ENCODE assay signal across 20 mouse cellular contexts in genomic region chr19:3359841-3360588, GRCm38 (mm10). TPM values are rescaled to one million over a fixed set of nuclear protein-coding genes. Genes with fewer than 3 reads are reported as not detected.
A peak's percentile ranks its signal among the peaks of the same experiment; 100 is the strongest.
DNase-seq lines count a peak whose midpoint lies in the region; ATAC-seq lines count a peak whose summit lies in the region.
"Had no signal": no experiment of that assay in that cellular context is flagged by ENCODE, and none has a peak within 500 bp of the region (broad histone marks: within the 10 kb centered on the region; RNA-seq: fewer than 3 reads in every experiment).

No protein-coding gene starts in this region.

- H3K36me3 ChIP-seq in heart, embryonic 11.5 days (ENCODE audit: control insufficient read depth, insufficient read depth, low read length): peaks cover 13% of the 10 kb centered on the region
- peaks cover 91% of the 10 kb centered on the region for H3K36me3 ChIP-seq in megakaryocyte, embryonic 14.5 days (replicated peaks; ENCODE audit: low read length)
- 0 out of 2 replicates have a peak, but pooled peaks cover 3% of the 10 kb centered on the region for H3K36me3 ChIP-seq in hindbrain, embryonic 13.5 days
- H3K36me3 ChIP-seq: embryonic facial prominence, embryonic 10.5 days had no signal

- H3K4me1 ChIP-seq in heart, embryonic 11.5 days (ENCODE audit: control insufficient read depth, insufficient read depth, low read length): no peaks in the 10 kb centered on the region
- H3K4me1 ChIP-seq in brown adipose tissue, adult 24 weeks (ENCODE audit: control insufficient read depth, insufficient read depth, insufficient read length, low read length): peaks cover 3% of the 10 kb centered on the region; the same call in 1 of the 2 replicates
- H3K4me1 ChIP-seq in megakaryocyte, embryonic 14.5 days: peaks cover 17% of the 10 kb centered on the region
- no peaks in the 10 kb centered on the region for H3K4me1 ChIP-seq in hindbrain, embryonic 13.5 days (replicated peaks)
- H3K4me1 ChIP-seq: midbrain, embryonic 13.5 days; stomach, embryonic 15.5 days had no signal

- H3K9ac ChIP-seq in heart, embryonic 11.5 days (ENCODE audit: low read depth, low read length): no peak overlapping the region
- no peak overlapping the region for H3K9ac ChIP-seq in hindbrain, embryonic 13.5 days
- H3K9ac ChIP-seq: midbrain, embryonic 13.5 days; stomach, embryonic 15.5 days had no signal

- WGBS in heart, embryonic 11.5 days (ENCODE audit: insufficient replicate concordance): 74% methylated on average over 13 of the region's 13 CpGs
- WGBS in hindbrain, embryonic 13.5 days: 91% methylated on average over 13 of the region's 13 CpGs

- no peak overlapping the region for H3K27ac ChIP-seq in heart, embryonic 11.5 days (ENCODE audit: low read depth, low read length)
- 0 out of 2 replicates have a peak overlapping the region, but pooled peaks have one; percentile 26 for H3K27ac ChIP-seq in brown adipose tissue, adult 24 weeks (replicated peaks; ENCODE audit: low read depth, low read length)
- no peak overlapping the region for H3K27ac ChIP-seq in hindbrain, embryonic 13.5 days
- H3K27ac ChIP-seq: embryonic facial prominence, embryonic 10.5 days; midbrain, embryonic 13.5 days; stomach, embryonic 15.5 days had no signal

- no peaks in the 10 kb centered on the region for H3K27me3 ChIP-seq in heart, embryonic 11.5 days (ENCODE audit: control insufficient read depth, insufficient read depth, low read length)
- no peaks in the 10 kb centered on the region for H3K27me3 ChIP-seq in megakaryocyte, embryonic 14.5 days (replicated peaks)
- H3K27me3 ChIP-seq in hindbrain, embryonic 13.5 days: no peaks in the 10 kb centered on the region
- H3K27me3 ChIP-seq: midbrain, embryonic 13.5 days; stomach, embryonic 15.5 days had no signal

- ATAC-seq in heart, embryonic 11.5 days (replicated peaks; ENCODE audit: insufficient number of reproducible peaks, low FRiP score, low TSS enrichment): no peak
- ATAC-seq in hindbrain, embryonic 13.5 days (ENCODE audit: low FRiP score): no peak
- ATAC-seq: midbrain, embryonic 13.5 days had no signal

- no peak overlapping the region for H3K4me3 ChIP-seq in heart, embryonic 11.5 days (ENCODE audit: low read depth, low read length)
- H3K4me3 ChIP-seq in brown adipose tissue, adult 24 weeks (ENCODE audit: insufficient read depth, low read depth, low read length): no peak overlapping the region
- peak overlapping the region; percentile 59 for H3K4me3 ChIP-seq in megakaryocyte, embryonic 14.5 days (replicated peaks)
- H3K4me3 ChIP-seq in hindbrain, embryonic 13.5 days: no peak overlapping the region
- H3K4me3 ChIP-seq: embryonic facial prominence, embryonic 10.5 days; midbrain, embryonic 13.5 days; stomach, embryonic 15.5 days had no signal

- DNase-seq in heart, adult 18-20 months: peak; percentile 42 to 53
- peak; percentile 48 for DNase-seq in A20 (ENCODE audit: low read depth, low spot score)
- no peak for DNase-seq in cerebellum, postnatal 4 days (ENCODE audit: low spot score in 2 of 2)
- DNase-seq in cerebellum, adult 18-20 months: no peak
- DNase-seq: adrenal gland, postnatal 36 days; B cell, adult 2 months; cerebellum, adult 2 months; heart, postnatal 4 days; kidney, adult 11 months; kidney, postnatal 4 days; lung, adult 2 months; right cerebral cortex, postnatal 4 days; thymus, postnatal 36 days had no signal

- H3K9me3 ChIP-seq in heart, embryonic 11.5 days (replicated peaks; ENCODE audit: control insufficient read depth, low read length): peaks cover 3% of the 10 kb centered on the region; the same call in 1 of the 2 replicates
- H3K9me3 ChIP-seq in megakaryocyte, embryonic 14.5 days: peaks cover 7% of the 10 kb centered on the region
- no peaks in the 10 kb centered on the region for H3K9me3 ChIP-seq in hindbrain, embryonic 13.5 days
- H3K9me3 ChIP-seq: embryonic facial prominence, embryonic 10.5 days; midbrain, embryonic 13.5 days; stomach, embryonic 15.5 days had no signal

- no peak overlapping the region for H3K4me2 ChIP-seq in heart, embryonic 11.5 days
- no peak overlapping the region for H3K4me2 ChIP-seq in hindbrain, embryonic 13.5 days
- H3K4me2 ChIP-seq: midbrain, embryonic 13.5 days; stomach, embryonic 15.5 days had no signal

RNA-seq across cellular contexts. Expression of gene Tesmin, which starts 28.6 kb away (rescaled TPM):
- total RNA-seq in heart, adult 18-20 months (2021): 1 to 10 TPM; 1.4 to 2.0 TPM
- polyA plus RNA-seq in heart, embryonic 11.5 days (2014; fragmentation: Nextera tagmentation; extraction: Ambion mirVana): 0.77 and 0.83 TPM in 2 replicates
- not detected in 2 replicates for polyA plus RNA-seq in brown adipose tissue, adult 24 weeks (2012; ENCODE audit: insufficient read depth, insufficient read length, missing spikeins)
- polyA plus RNA-seq in megakaryocyte, embryonic 14.5 days (2012; ENCODE audit: insufficient read depth, low replicate concordance): 1.0 and 2.5 TPM in 2 replicates
- 0.28 and 0.42 TPM in 2 replicates for polyA plus RNA-seq in hindbrain, embryonic 13.5 days (2015; fragmentation: Nextera tagmentation; extraction: Ambion mirVana)

RNA-seq across cellular contexts. Expression of gene Cpt1a, which starts 37.9 kb away (rescaled TPM):
- total RNA-seq in heart, adult 18-20 months (2021): 10 to 100 TPM; 39.2 to 54.4 TPM
- 14.3 and 17.2 TPM in 2 replicates for polyA plus RNA-seq in heart, embryonic 11.5 days (2014; fragmentation: Nextera tagmentation; extraction: Ambion mirVana)
- polyA plus RNA-seq in brown adipose tissue, adult 24 weeks (2012; ENCODE audit: insufficient read depth, insufficient read length, missing spikeins): 4.4 and 10.0 TPM in 2 replicates
- polyA plus RNA-seq in megakaryocyte, embryonic 14.5 days (2012; ENCODE audit: insufficient read depth, low replicate concordance): 5.2 and 6.7 TPM in 2 replicates
- 16.1 and 17.2 TPM in 2 replicates for polyA plus RNA-seq in hindbrain, embryonic 13.5 days (2015; fragmentation: Nextera tagmentation; extraction: Ambion mirVana)

RNA-seq across cellular contexts. Expression of gene Gal, which starts 54.3 kb away (rescaled TPM):
- not detected for total RNA-seq in heart, adult 18-20 months (2021)
- polyA plus RNA-seq in heart, embryonic 11.5 days (2014; fragmentation: Nextera tagmentation; extraction: Ambion mirVana): 14.0 TPM in 2 replicates
- polyA plus RNA-seq in brown adipose tissue, adult 24 weeks (2012; ENCODE audit: insufficient read depth, insufficient read length, missing spikeins): not detected in 2 replicates
- 0.65 TPM in 1 of 2 replicates, not detected in the other for polyA plus RNA-seq in megakaryocyte, embryonic 14.5 days (2012; ENCODE audit: insufficient read depth, low replicate concordance)
- polyA plus RNA-seq in hindbrain, embryonic 13.5 days (2015; fragmentation: Nextera tagmentation; extraction: Ambion mirVana): 23.3 and 33.2 TPM in 2 replicates

Comparison
In these comparisons a context has a peak if more than half of its experiments do, and no peak if none do; other contexts are left out.
1. DNase-seq: peak in heart, adult 18-20 months (2 of 2) and A20 (single experiment); none in cerebellum, postnatal 4 days (0 of 2) and cerebellum, adult 18-20 months (0 of 2).